Mouse (Mus musculus) frontal cortex, postnatal 10 days (tissue): Measurements from ENCODE around the gene Slc37a3.

Experiments used
- DNase-seq, 2 experiments: peaks; one replicate each; pipeline ENCODE4 v3.0.0; 2022; ENCODE audit warnings: low spot score in 2 of 2, mixed read lengths in 1 of 2

The Slc37a3 gene

GRCm38 (mm10) chr6:39318631-39319010, 58.9 kb downstream of the Slc37a3 start:
- no peak for DNase-seq

GRCm38 (mm10) chr6:39317854-39318630, 59.4 kb downstream of the Slc37a3 start:
- no peak for DNase-seq

GRCm38 (mm10) chr6:39316089-39316488, 61.4 kb downstream of the Slc37a3 start:
- no peak for DNase-seq

GRCm38 (mm10) chr6:39314461-39314860, 63.0 kb downstream of the Slc37a3 start:
- DNase-seq: no peak

GRCm38 (mm10) chr6:39311786-39312185, 65.7 kb downstream of the Slc37a3 start:
- no peak for DNase-seq

GRCm38 (mm10) chr6:39304371-39304874, 73.1 kb downstream of the Slc37a3 start:
- no peak for DNase-seq

GRCm38 (mm10) chr6:39301484-39301883, 76.0 kb downstream of the Slc37a3 start:
- no peak for DNase-seq

GRCm38 (mm10) chr6:39297079-39297478, 80.4 kb downstream of the Slc37a3 start:
- no peak for DNase-seq

GRCm38 (mm10) chr6:39296474-39296873, 81.0 kb downstream of the Slc37a3 start:
- DNase-seq: no peak

- DNase-seq: no peak
Measured at GRCm38 (mm10) chr6:39295727-39296411, 81.6 kb downstream of the Slc37a3 start.

GRCm38 (mm10) chr6:39289721-39290120, 87.8 kb downstream of the Slc37a3 start:
- no peak for DNase-seq

- no peak for DNase-seq
Measured at GRCm38 (mm10) chr6:39287782-39288181, 89.7 kb downstream of the Slc37a3 start.

GRCm38 (mm10) chr6:39286732-39287083, 90.8 kb downstream of the Slc37a3 start:
- no peak for DNase-seq

- DNase-seq: no peak
Measured at GRCm38 (mm10) chr6:39286053-39286731, 91.3 kb downstream of the Slc37a3 start.

GRCm38 (mm10) chr6:39284836-39285235, 92.6 kb downstream of the Slc37a3 start:
- no peak for DNase-seq
